Mouse (Mus musculus) midbrain, embryonic 14.5 days (tissue): ENCODE measurements around the gene Gm43638. TPM values are rescaled to one million over a fixed set of nuclear protein-coding genes. Genes with fewer than 3 reads are reported as not detected.
"Not testable (repeated sequence)": the region's sequence is repeated elsewhere in the genome, so short reads cannot be mapped to it uniquely, and the experiment has no call there.

ENCODE experiments used
- ATAC-seq: fragments of 200-750 bp; cut with Nextera tagmentation; 2 replicates; pipeline ENCODE4 v1.8.0; 2017; ENCODE audit warnings: moderate number of reproducible peaks, moderate library complexity; ENCODE audit not compliant: low FRiP score, low TSS enrichment
- DNase-seq: peaks from one replicate; pipeline ENCODE4 v3.0.0-alpha.2; 2015
- H3K27ac ChIP-seq: fragments of 300-500 bp; sonication (generic); replicated peaks from 2 replicates; pipeline ENCODE4 v1.5.1; 2014; ENCODE audit warnings: mild to moderate bottlenecking, low read depth, low read length, moderate library complexity
- H3K27me3 ChIP-seq: fragments of 300-500 bp; sonication (generic); 2 replicates; pipeline ENCODE4 v1.6.1; 2014; ENCODE audit warnings: low read length, control low read depth, mixed read lengths; ENCODE audit not compliant: control insufficient read depth, insufficient read depth
- H3K36me3 ChIP-seq: fragments of 300-500 bp; sonication (generic); 2 replicates; pipeline ENCODE4 v1.6.1; 2014; ENCODE audit warnings: low read length, control low read depth; ENCODE audit not compliant: control insufficient read depth, insufficient read depth
- H3K4me1 ChIP-seq: fragments of 300-500 bp; sonication (generic); 2 replicates; pipeline ENCODE4 v1.6.1; 2014; ENCODE audit warnings: mild to moderate bottlenecking, antibody characterized with exemption, low read length, control low read depth; ENCODE audit not compliant: control insufficient read depth, insufficient read depth
- H3K4me2 ChIP-seq: fragments of 300-500 bp; sonication (generic); 2 replicates; pipeline ENCODE4 v1.6.1; 2014; ENCODE audit warnings: mild to moderate bottlenecking, low read length, moderate library complexity
- H3K4me3 ChIP-seq: fragments of 300-500 bp; sonication (generic); replicated peaks from 2 replicates; pipeline ENCODE4 v1.5.1; 2014; ENCODE audit warnings: low read depth, low read length
- H3K9ac ChIP-seq: fragments of 300-500 bp; sonication (generic); replicated peaks from 2 replicates; pipeline ENCODE4 v1.6.1; 2014; ENCODE audit warnings: mild to moderate bottlenecking, low read length, moderate library complexity
- H3K9me3 ChIP-seq: fragments of 300-500 bp; sonication (generic); 2 replicates; pipeline ENCODE4 v1.6.1; 2016; ENCODE audit warnings: low read length, control low read depth, mixed read lengths; ENCODE audit not compliant: control insufficient read depth
- WGBS: fragments of 180-500 bp; shearing (Covaris S2); extraction: QIAGEN DNeasy Blood & Tissue Kit; methylation state at CpG from one replicate; pipeline ENCODE4 v1.1.7; 2014; 5-methylcytosine and 5-hydroxymethylcytosine counted together
- polyA plus RNA-seq: library from polyadenylated mRNA; unstranded; fragments of >200 nt; fragmentation: Nextera tagmentation; extraction: Ambion mirVana; gene quantifications from 2 replicates; pipeline ENCODE4 v1.2.1, GENCODE M21; 2014

The Gm43638 gene
- polyA plus RNA-seq, 1 experiment from 2014 or later, result not detected

GRCm38 (mm10) chr5:87482160-87482559, 4.4 kb downstream of the Gm43638 start, which contains the start of gene Ugt2a2:
TSS of gene Ugt2a2 (minus strand) at chr5:87482260.
- no peak for DNase-seq
- Histone ChIP-seq H3K9ac (no peak within 1 kb of the TSS), H3K27ac (no peak within 1 kb of the TSS), H3K4me3 (no peak within 1 kb of the TSS), H3K9me3 (no peaks in the 10 kb centered on the region), H3K4me2 (no peak within 1 kb of the TSS), H3K4me1 (no peaks in the 10 kb centered on the region), H3K27me3 (no peaks in the 10 kb centered on the region), H3K36me3 (no peaks in the 10 kb centered on the region)
- ATAC-seq, result no peak
- WGBS, result 86% methylated on average over 5 of the region's 5 CpGs

DNA sequence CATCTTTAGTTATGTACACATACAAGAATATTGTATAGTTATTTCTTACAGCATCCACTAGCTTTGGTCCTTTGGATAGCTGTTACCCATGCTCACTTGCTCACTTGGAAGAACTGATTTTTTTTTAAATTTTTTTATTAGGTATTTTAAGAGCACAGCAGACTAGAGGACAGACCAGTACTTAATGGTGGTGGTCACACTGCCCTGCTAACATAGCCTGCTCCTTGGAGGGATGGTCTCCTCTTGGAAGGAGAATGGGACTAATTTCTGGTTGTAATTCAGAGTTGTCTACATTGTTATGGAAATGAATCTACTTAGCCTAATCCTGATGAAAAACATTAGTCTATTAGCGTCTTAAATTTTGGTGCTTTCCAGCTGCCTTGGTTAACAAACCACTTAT, 27.8 kb downstream of the Gm43638 start:
- H3K4me2 ChIP-seq, result no peak overlapping the region
- H3K36me3 ChIP-seq, result no peaks in the 10 kb centered on the region
- no peak overlapping the region for H3K9ac ChIP-seq
- no peaks in the 10 kb centered on the region for H3K4me1 ChIP-seq
- DNase-seq (no peak), ATAC-seq (no peak)
- H3K4me3 ChIP-seq, result no peak overlapping the region
- H3K27ac ChIP-seq, result no peak overlapping the region
- H3K9me3 ChIP-seq, result no peaks in the 10 kb centered on the region
- no peaks in the 10 kb centered on the region for H3K27me3 ChIP-seq
- 22% methylated on average over 1 of the region's 1 CpGs for WGBS

GRCm38 (mm10) chr5:87457701-87458100, 28.9 kb downstream of the Gm43638 start:
- DNase-seq (no peak), ATAC-seq (no peak)
- no peak overlapping the region for H3K4me3 ChIP-seq
- no peak overlapping the region for H3K9ac ChIP-seq
- no peak overlapping the region for H3K27ac ChIP-seq
- H3K27me3 ChIP-seq, result no peaks in the 10 kb centered on the region
- no peaks in the 10 kb centered on the region for H3K4me1 ChIP-seq
- H3K4me2 ChIP-seq, result no peak overlapping the region
- no peaks in the 10 kb centered on the region for H3K9me3 ChIP-seq
- H3K36me3 ChIP-seq, result no peaks in the 10 kb centered on the region

- ATAC-seq (no peak), DNase-seq (no peak)
- no peaks in the 10 kb centered on the region for H3K36me3 ChIP-seq
- H3K4me1 ChIP-seq, result no peaks in the 10 kb centered on the region
- H3K9ac ChIP-seq, result no peak overlapping the region
- H3K4me2 ChIP-seq, result no peak overlapping the region
- H3K9me3 ChIP-seq, result no peaks in the 10 kb centered on the region
- no peaks in the 10 kb centered on the region for H3K27me3 ChIP-seq
- WGBS, result 94% methylated on average over 3 of the region's 3 CpGs
- H3K4me3 ChIP-seq, result no peak overlapping the region
- no peak overlapping the region for H3K27ac ChIP-seq
Measured at GRCm38 (mm10) chr5:87456216-87456850, 30.3 kb downstream of the Gm43638 start.

DNA sequence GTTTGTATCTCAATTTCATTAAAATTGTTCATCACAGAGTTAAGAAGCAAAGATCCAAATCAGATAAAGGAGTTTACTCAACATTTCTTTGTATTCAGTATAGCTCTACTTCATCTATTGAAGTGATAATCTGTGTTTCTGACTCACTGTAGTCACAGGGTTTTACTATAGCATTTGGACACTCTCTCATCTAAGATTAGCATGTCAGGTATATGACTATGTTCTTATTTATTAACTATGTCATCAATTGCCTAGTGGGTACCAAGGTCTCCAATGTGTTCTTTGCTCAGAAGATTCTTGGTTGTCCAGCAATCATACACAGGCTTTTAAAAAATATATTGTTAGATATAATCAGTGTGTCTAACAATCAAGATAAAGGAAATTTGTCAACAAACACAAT, 31.1 kb downstream of the Gm43638 start:
- DNase-seq (no peak), ATAC-seq (no peak)
- Histone ChIP-seq H3K27me3 (no peaks in the 10 kb centered on the region), H3K4me1 (no peaks in the 10 kb centered on the region), H3K36me3 (no peaks in the 10 kb centered on the region), H3K27ac (no peak overlapping the region), H3K4me3 (no peak overlapping the region), H3K4me2 (no peak overlapping the region), H3K9me3 (no peaks in the 10 kb centered on the region), H3K9ac (no peak overlapping the region)

GRCm38 (mm10) chr5:87452514-87452913, 34.1 kb downstream of the Gm43638 start:
- WGBS, result 76% methylated on average over 4 of the region's 5 CpGs
- H3K4me3 ChIP-seq, H3K4me2 ChIP-seq, ATAC-seq, H3K27ac ChIP-seq, DNase-seq, H3K27me3 ChIP-seq, H3K9me3 ChIP-seq, H3K9ac ChIP-seq, H3K4me1 ChIP-seq, H3K36me3 ChIP-seq: not testable (repeated sequence)

GRCm38 (mm10) chr5:87436264-87436663, 50.3 kb downstream of the Gm43638 start:
- ATAC-seq, result no peak
- DNase-seq, result peak; percentile 46
- no peak overlapping the region for H3K4me3 ChIP-seq
- H3K27me3 ChIP-seq, result no peaks in the 10 kb centered on the region
- no peaks in the 10 kb centered on the region for H3K9me3 ChIP-seq
- no peaks in the 10 kb centered on the region for H3K36me3 ChIP-seq
- no peak overlapping the region for H3K27ac ChIP-seq
- no peak overlapping the region for H3K4me2 ChIP-seq
- H3K9ac ChIP-seq, result no peak overlapping the region
- H3K4me1 ChIP-seq, result no peaks in the 10 kb centered on the region
- 46% methylated on average over 3 of the region's 3 CpGs for WGBS

DNA sequence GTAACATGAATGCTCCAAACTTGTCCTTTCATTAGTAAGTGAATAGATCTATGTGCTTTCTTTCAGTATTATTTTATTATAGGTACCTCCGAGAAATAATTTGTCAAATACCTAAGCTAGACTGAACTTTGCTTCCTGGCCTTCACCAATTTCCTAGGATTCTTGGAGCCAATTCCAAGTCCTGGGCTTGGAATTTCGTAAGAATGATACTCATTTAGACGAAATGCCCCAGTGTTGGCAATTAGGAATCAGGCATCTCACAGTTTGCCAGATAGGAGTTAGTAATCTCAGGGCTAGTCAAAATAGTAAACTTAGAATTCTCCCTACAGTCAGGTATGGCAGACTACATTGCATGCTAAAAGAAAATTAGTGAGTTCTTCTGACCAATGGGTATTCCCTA, 60.9 kb downstream of the Gm43638 start:
- Histone ChIP-seq H3K36me3 (no peaks in the 10 kb centered on the region), H3K9me3 (no peaks in the 10 kb centered on the region), H3K27me3 (no peaks in the 10 kb centered on the region), H3K4me1 (no peaks in the 10 kb centered on the region), H3K27ac (no peak overlapping the region), H3K4me3 (no peak overlapping the region), H3K4me2 (no peak overlapping the region), H3K9ac (no peak overlapping the region)
- DNase-seq, result no peak
- no peak for ATAC-seq
- 88% methylated on average over 3 of the region's 3 CpGs for WGBS

GRCm38 (mm10) chr5:87424041-87424440, 62.6 kb downstream of the Gm43638 start, which contains the start of gene Ugt2b38:
TSS of gene Ugt2b38 (minus strand) at chr5:87424203.
- H3K9me3 ChIP-seq, H3K27ac ChIP-seq, H3K4me1 ChIP-seq, H3K4me3 ChIP-seq, H3K4me2 ChIP-seq, H3K9ac ChIP-seq, H3K27me3 ChIP-seq, DNase-seq, H3K36me3 ChIP-seq, ATAC-seq: not testable (repeated sequence)
- 94% methylated on average over 1 of the region's 2 CpGs for WGBS
